ENCODE assay signal across 8 mouse cellular contexts in the genomic region with DNA sequence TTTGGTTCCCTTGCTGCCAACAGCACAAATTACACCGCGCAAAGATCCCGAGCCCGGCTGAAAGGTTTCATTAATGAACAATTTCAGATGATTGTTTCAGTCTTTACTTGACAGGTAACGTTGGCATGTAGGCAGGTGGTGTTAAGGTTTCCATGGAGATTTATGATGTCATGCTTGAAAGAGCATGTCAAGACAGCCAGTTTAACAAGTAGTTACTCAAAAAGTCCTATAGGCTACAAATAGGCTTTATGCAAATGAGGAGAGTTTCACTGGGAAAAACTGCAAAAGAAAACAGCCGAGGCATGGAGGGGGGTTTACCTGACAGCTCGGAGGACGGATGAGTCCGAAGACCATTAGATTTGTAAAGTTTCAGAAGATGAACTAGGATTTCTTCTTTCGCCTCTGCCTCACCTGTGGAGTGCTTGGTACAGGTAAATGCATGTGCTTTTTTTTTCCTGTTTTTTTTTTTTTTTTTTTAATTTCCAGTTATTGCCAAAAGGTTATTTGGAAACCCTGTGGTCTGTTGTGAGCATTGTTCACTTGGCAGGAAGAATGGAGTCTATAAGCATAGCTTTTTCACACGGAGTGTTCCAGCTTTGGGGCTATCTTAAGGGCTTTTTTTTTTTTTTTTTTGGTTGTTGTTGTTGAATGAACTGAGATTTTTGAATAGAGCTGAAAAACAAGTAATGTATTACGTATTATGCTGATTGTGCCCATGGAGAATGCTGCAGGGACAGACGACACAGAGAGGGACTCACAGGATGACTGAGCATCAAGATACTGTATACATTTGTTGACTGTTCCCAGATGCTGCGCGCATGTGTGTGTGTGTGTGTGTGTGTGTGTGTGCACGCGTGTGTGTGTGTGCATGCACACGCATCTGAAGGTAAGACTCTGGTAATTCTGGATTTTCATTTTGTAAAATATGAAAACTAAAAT.
DNase-seq lines count a peak whose midpoint lies in the region; ATAC-seq and TF ChIP-seq lines count a peak whose summit lies in the region.

No protein-coding gene starts in this region.

- 40% methylated on average over 18 of the region's 18 CpGs for WGBS in heart, embryonic 10.5 days
- 15% methylated on average over 18 of the region's 18 CpGs for WGBS in forebrain, embryonic 10.5 days
- 7% methylated on average over 18 of the region's 18 CpGs for WGBS in midbrain, embryonic 13.5 days
- WGBS in thymus, adult 2 months, result 47% methylated on average over 18 of the region's 18 CpGs

- peaks cover 18% of the 10 kb centered on the region for H3K4me1 ChIP-seq in heart, embryonic 10.5 days
- peaks cover 48% of the 10 kb centered on the region for H3K4me1 ChIP-seq in forebrain, embryonic 10.5 days
- peaks cover 39% of the 10 kb centered on the region for H3K4me1 ChIP-seq in midbrain, embryonic 13.5 days (replicated peaks)
- no peaks in the 10 kb centered on the region for H3K4me1 ChIP-seq in thymus, adult 2 months (replicated peaks; ENCODE audit: control insufficient read depth, insufficient read depth, low read length)

- H3K36me3 ChIP-seq in heart, embryonic 10.5 days, result no peaks in the 10 kb centered on the region; the same call in 1 of the 2 replicates
- H3K36me3 ChIP-seq in forebrain, embryonic 10.5 days (replicated peaks), result no peaks in the 10 kb centered on the region; the same call in 1 of the 2 replicates
- H3K36me3 ChIP-seq in midbrain, embryonic 13.5 days, result no peaks in the 10 kb centered on the region
- H3K36me3 ChIP-seq in thymus, adult 2 months (ENCODE audit: control insufficient read depth, insufficient read depth, low read length), result no peaks in the 10 kb centered on the region

- H3K9me3 ChIP-seq in heart, embryonic 10.5 days, result no peaks in the 10 kb centered on the region
- peaks cover 3% of the 10 kb centered on the region; the same call in 1 of the 2 replicates for H3K9me3 ChIP-seq in forebrain, embryonic 10.5 days
- no peaks in the 10 kb centered on the region for H3K9me3 ChIP-seq in midbrain, embryonic 13.5 days

- 0 out of 2 replicates have a peak, but pooled peaks have one; percentile 38 for ATAC-seq in midbrain, embryonic 13.5 days

- H3K4me2 ChIP-seq in midbrain, embryonic 13.5 days (replicated peaks), result peak overlapping the region; percentile 48

- no peaks in the 10 kb centered on the region for H3K27me3 ChIP-seq in heart, embryonic 10.5 days (ENCODE audit: insufficient read depth, poor library complexity, severe bottlenecking)
- no peaks in the 10 kb centered on the region for H3K27me3 ChIP-seq in forebrain, embryonic 10.5 days (ENCODE audit: poor library complexity, severe bottlenecking)
- H3K27me3 ChIP-seq in midbrain, embryonic 13.5 days, result peaks cover 5% of the 10 kb centered on the region; the same call in 1 of the 2 replicates
- no peaks in the 10 kb centered on the region for H3K27me3 ChIP-seq in thymus, adult 2 months (ENCODE audit: control insufficient read depth, insufficient read depth, low read length)

- TF ChIP-seq CTCF in thymus, adult 2 months (IDR thresholded peaks at IDR 0.05; ENCODE audit: borderline replicate concordance, control insufficient read depth, extremely low read depth, insufficient read depth, low read length, poor library complexity), result no peak

- peak overlapping the region; percentile 43 for H3K4me3 ChIP-seq in heart, embryonic 10.5 days
- peak overlapping the region; percentile 37 for H3K4me3 ChIP-seq in forebrain, embryonic 10.5 days
- H3K4me3 ChIP-seq in midbrain, embryonic 13.5 days (replicated peaks), result peak overlapping the region; percentile 20; the same call in 1 of the 2 replicates
- H3K4me3 ChIP-seq in thymus, adult 2 months (ENCODE audit: control insufficient read depth, insufficient read depth, low read length), result no peak overlapping the region

- no peak overlapping the region for H3K9ac ChIP-seq in midbrain, embryonic 13.5 days (replicated peaks)

- TF ChIP-seq POLR2A in thymus, adult 2 months (IDR thresholded peaks at IDR 0.05; ENCODE audit: control insufficient read depth, extremely low read depth, insufficient read depth, low read length, poor library complexity), result no peak

- H3K27ac ChIP-seq in heart, embryonic 10.5 days, result no peak overlapping the region
- H3K27ac ChIP-seq in forebrain, embryonic 10.5 days, result 0 out of 2 replicates have a peak overlapping the region, but pooled peaks have one; percentile 75
- H3K27ac ChIP-seq in midbrain, embryonic 13.5 days, result no peak overlapping the region
- H3K27ac ChIP-seq in thymus, adult 2 months (ENCODE audit: control insufficient read depth, insufficient read depth, low read length), result no peak overlapping the region

- no peak for DNase-seq in heart, embryonic 10.5 days (ENCODE audit: low spot score)
- DNase-seq in heart, adult 8-10 months (ENCODE audit: low spot score), result no peak
- DNase-seq in forebrain, embryonic 10.5 days (ENCODE audit: extremely low spot score, low spot score), result no peak
- DNase-seq in kidney, postnatal 4 days, result peak; percentile 18 to 46
- no peak for DNase-seq in testis, postnatal 14 days (ENCODE audit: low spot score)
- DNase-seq in adrenal gland, adult (ENCODE audit: inconsistent age in 2 of 2, low spot score in 1 of 2), result no peak
- no peak for DNase-seq in thymus, adult 2 months

Comparison
In these comparisons a context has a peak if more than half of its experiments do, and no peak if none do; other contexts are left out.
1. DNase-seq: peak in kidney, postnatal 4 days (2 of 2); none in heart, embryonic 10.5 days (single experiment), heart, adult 8-10 months (single experiment), forebrain, embryonic 10.5 days (single experiment), testis, postnatal 14 days (single experiment), adrenal gland, adult (0 of 2) and thymus, adult 2 months (single experiment).